Mouse (Mus musculus): ENCODE results near the gene Ube2cbp.

The Ube2cbp gene

DNA sequence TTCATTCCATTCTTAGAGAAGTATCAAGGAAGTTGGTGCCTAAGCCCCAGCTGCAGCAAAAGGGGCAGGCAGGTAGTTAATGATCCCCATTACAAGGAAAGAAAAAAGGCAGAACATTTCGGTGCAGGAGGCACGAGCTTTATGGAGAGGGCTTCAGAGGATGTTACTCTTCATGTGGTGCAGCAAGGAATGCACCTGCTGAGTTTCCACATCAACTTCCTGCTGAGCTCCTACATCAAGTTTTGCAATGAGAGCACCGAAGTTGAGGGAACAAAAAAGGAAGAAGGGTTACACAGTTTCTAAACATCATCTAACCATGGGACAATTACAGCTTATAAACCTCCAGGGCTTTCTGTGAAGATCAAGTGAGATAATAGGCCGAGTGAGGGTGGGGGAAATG, 156.1 kb downstream of the Ube2cbp start:
- no peak for DNase-seq

DNA sequence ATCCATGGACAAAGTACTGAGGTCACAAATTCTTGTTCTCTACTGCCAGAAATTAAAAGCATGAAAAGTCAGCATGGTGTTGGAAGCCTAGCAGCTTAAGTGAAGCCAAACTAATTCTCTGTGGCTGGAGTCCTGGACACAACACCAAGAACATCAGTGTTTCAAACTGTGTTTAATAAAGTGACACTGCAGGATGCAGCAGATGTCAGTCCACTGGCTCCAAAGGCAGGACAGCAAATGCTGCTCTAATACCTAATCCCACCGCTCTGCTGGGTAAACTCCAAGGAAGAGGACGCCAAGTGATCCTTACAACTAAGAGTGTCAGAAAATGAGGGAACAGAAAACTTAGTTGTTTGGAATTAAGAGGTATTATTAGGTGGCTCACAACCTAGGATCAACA, 158.2 kb downstream of the Ube2cbp start:
- DNase-seq, result no peak

- no peak for DNase-seq
These were observed 163.3 kb downstream of the Ube2cbp start for GRCm38 (mm10) chr9:86301407-86301806.

GRCm38 (mm10) chr9:86298596-86298995, 166.2 kb downstream of the Ube2cbp start:
- DNase-seq, result no peak

- DNase-seq, result no peak
These were observed 166.6 kb downstream of the Ube2cbp start for GRCm38 (mm10) chr9:86298131-86298530.

GRCm38 (mm10) chr9:86296683-86297638, 167.8 kb downstream of the Ube2cbp start:
- no peak for DNase-seq

DNA sequence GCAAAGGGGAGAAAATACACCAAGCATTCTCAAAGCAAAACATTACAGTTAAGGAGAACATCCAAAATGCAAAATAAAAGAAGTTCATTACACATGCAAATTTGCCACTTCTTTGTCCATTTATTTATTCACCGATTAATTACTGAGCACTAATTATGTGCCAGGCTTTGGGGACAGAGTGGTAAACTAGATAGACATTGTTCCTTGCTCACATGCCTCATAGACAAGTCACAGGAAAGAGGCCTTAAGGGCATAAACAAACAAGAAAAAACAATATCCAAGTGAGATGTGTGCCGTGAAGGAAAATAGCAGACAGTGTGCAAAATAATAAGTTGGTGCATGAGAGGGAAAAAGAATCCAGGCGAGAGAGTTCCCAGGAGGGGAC, 177.2 kb downstream of the Ube2cbp start:
- DNase-seq, result no peak

DNA sequence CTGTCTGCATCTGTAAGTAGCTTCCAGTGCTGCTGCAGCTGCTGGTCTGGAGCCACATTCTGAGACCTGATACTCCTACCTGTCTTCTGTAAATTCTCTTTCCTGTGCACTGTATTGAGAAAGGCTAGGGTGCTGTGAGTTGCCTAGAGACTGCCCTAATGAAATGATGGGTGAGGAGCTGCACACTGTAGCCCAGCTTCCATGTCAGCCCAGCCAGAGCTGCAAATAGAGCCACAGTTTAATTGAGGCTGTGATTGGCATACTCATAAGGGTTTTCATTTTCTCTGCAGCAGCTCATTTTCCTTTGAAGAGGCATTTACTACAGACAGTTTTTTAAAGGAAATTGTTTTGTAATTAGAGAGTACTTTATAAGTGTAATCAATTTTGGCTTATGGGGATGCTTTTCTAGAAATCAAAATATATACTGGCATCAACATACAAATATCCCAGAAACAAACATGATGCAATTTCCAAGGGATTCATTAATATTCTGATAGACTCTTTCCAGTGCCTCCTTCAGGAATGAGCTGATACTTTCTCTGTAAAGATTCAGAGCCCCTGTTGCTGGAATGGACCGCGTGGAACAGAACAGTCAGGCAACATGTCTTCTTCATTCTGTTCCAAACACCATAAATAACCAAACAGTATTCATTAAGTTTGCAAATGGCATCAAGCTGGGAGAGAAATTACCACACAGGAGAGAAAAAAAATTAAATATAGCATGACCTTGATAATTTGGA, 177.8 kb downstream of the Ube2cbp start:
- DNase-seq, result no peak

GRCm38 (mm10) chr9:86282555-86282954, 182.2 kb downstream of the Ube2cbp start:
- no peak for DNase-seq

DNA sequence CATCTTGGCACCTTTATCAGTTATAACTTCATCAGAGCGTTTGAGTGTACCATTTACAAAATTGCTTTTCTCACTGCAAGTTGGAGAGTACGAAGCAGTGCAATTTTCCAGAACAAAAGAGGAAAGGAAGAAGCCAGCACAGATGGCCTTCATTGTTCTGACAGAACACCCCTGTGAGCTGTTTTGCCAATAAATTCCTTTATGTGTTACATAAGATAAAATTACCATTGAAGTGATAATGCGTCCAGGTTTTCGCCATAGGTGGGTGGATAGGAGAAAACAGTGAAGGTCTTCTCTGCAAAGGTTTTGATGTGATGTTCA, 183.6 kb downstream of the Ube2cbp start:
- DNase-seq, result no peak

- no peak for DNase-seq
These were observed 184.1 kb downstream of the Ube2cbp start for GRCm38 (mm10) chr9:86280461-86281146.

GRCm38 (mm10) chr9:86269541-86269940, 195.2 kb downstream of the Ube2cbp start:
- DNase-seq, result no peak

- DNase-seq, result no peak
These were observed 198.1 kb downstream of the Ube2cbp start for GRCm38 (mm10) chr9:86266658-86267057.
